Mouse (Mus musculus) T-helper 17 cell (primary cell): ENCODE results near the gene Schip1.

Source experiments
- in situ Hi-C, 2 experiments: fragments of 300-600 bp; cut with MboI, MseI; formaldehyde crosslinking; loops; 1 replicate in 1 of 2; 2 replicates in 1 of 2; pipeline ENCODE4 v1.15.1; 2025; ENCODE audit warnings: high pct_unique_total_duplicates in 2 of 2

Gene Schip1

DNA sequence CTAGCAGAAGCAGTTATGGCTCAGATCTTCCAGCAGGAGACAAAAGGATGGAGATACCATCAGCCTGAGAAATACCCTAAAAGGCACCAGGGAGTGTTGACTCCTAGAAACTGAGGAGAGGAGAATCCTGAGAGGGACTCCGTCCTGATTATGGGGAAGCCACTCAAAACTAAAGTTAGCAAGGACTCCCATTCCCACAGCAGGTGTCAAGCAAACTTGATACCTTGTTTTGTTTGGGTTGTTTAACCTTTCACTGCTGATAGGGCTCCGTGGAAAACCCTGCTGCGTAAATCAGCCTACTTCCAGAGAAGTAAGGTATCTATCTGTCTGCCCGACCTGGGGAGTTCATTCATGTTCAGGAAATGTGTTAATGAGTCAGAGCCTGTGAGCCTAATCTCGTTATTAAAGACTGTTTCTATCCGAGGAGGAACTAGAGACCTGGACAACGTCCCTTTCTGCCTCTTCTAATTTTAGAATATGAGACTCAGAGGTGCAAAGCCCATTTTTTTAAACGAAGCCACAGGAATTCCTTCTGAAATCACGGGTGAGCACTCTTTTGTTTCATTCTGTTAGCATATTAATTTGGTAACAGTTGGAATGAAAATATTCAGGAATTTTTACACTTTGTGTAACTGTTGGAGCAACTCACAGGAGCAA is 593.1 kb downstream of the Schip1 start:
- in situ Hi-C loops: no loop called here

DNA sequence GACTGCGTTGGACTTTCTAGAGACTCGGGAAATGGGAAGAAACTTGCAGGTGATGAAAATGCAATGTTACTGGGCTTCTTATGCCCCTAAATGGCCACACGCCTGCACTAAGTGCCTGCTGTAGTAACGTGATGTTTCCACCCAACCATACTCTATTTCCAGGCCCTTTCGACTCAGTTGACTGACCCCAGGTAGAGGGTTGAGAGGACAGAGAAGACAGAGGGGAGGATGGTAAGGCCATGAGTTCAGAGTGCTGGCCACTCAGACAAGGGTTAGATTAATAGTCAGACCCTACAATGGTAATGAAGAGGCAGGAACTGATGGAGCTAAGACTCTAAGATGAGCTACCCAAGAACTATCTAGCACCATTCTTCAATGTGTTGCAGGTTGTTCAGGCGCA is 595.4 kb downstream of the Schip1 start:
- in situ Hi-C loops: no loop called here

DNA sequence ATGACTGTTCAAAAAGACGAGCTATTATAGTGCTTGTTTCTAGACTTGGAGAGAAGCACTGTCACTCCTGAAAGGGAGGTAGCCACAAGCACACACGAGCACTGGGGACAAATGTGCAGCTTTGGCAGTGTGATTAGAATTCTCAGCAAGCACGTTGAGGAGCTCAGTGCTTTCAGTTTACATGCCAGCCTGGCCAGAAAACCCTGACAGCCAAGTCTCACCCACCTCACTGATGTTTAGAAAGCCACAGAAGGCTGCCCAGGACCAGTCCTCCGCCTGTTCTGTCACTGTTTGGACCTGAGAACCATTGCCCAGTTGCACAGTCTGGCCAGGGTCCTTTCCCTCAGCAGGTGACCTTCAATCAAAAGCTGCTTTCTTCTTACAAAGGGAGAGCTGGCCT is 595.9 kb downstream of the Schip1 start:
- in situ Hi-C loops: no loop called here

DNA sequence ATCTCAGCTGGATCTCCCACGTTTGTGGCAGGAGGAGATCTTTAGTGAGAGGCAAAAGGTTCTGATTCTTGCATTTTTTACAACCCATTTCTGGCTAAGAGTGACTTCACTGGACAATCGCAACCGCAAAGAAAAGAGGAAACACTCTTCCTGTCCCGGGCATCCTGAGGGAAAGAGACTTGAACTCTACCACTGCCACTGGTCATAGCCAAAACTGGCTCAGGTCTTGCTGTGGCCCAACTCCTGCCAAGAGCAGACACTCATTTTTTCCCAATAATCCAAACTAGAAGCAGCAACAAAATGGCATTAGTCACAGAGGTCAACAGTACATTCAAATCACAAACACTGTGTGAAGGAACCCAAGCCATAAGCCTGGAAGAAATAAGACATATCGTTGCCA is 597.8 kb downstream of the Schip1 start:
- in situ Hi-C loops: no loop called here

- in situ Hi-C loops: no loop called here
Measured at GRCm38 (mm10) chr3:68664337-68664736, 599.7 kb downstream of the Schip1 start.

GRCm38 (mm10) chr3:68666377-68666776 is 601.8 kb downstream of the Schip1 start:
- in situ Hi-C loops: no loop called here

DNA sequence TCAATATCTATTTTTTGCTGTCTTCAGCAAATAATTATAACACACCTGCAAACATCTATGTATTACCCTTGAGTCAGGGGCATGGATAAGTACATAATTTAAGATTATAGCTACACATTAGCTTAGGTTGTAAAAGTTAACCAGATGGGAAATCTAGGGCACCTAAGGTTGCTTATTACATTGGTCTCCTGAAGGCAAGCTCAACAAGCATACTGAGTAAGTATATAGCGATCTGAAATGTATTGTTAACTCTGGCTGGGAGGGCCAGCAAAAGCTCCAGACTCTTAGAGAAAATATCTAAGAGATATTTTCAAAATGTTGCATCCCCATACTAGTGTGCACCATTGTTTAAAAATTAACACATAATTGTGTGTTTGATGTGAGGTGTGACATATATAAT is 603.2 kb downstream of the Schip1 start:
- in situ Hi-C loops: no loop called here

- in situ Hi-C loops: no loop called here
Measured at GRCm38 (mm10) chr3:68669418-68669974, 604.9 kb downstream of the Schip1 start.

- in situ Hi-C loops: loop anchor here in 1 of 2 experiments (10.0 kb wide), 1 partner anchor 1700 kb away; no protein-coding TSS in a partner anchor
Measured at GRCm38 (mm10) chr3:68674721-68675120, 610.1 kb downstream of the Schip1 start.

- in situ Hi-C loops: loop anchor here in 1 of 2 experiments (10.0 kb wide), 1 partner anchor 1701 kb away; no protein-coding TSS in a partner anchor
Measured at GRCm38 (mm10) chr3:68675216-68675835, 610.7 kb downstream of the Schip1 start.
